Mouse (Mus musculus) urinary bladder, adult 18-20 months (tissue): ENCODE data around the gene Dagla.

Experiments used
- DNase-seq, 2 experiments: peaks; one replicate each; pipeline ENCODE4 v3.0.0; 2022; ENCODE audit warnings: low spot score in 2 of 2, mixed read lengths in 2 of 2

Dagla gene

DNA sequence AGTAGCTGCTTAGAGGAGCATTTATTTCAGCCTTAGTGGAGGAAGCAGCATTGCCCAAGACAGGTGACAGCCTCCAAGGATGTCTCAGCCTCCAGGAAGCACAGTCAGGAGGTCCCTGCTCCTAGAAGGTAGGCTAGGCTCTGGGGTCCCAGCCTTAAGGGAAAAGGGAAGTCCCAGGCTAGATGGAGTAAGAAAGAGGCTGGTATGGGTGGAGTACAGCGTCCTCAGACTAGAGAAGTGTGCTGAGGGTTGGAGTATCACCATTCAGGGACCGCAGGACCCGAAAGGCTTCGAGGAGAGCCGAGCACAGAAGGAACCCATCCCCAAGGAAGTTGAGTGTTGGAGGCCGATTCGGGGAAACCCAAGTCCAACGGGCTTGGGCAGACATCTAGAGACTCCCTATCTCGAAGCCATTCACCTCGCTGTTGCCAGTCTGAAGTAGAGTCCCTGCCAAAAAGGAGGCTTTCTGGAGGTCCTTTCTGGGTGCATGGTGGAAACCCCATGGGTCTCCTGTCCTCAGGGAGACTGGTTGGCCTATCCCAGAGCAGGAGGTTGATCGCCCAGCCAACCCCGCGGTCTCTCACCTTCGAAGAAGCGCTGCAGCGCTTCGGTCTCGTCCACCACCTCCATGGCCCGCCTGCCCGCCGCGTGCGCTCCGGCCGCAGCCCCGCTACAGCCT, 64.6 kb downstream of the Dagla start:
- DNase-seq, result no peak

DNA sequence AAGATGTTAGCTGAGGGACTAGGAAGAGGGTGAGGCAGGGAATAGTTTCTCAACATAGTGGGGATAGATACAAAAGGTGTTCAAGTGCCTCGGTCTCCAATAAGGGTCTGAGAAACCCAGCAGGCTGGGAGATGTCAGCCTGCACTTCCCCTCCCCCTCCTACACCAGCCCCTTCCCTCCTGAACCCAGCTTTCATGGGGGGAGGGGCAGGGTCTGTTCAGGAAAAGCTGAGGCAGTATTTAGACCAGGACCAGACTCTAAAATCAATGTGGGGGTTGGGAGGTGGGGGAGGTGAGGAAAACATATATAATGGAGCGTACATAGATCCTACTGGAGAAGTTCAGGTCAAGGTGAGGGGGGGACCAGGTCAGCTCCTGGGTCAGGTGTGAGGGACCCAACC, 65.3 kb downstream of the Dagla start:
- DNase-seq, result no peak

DNA sequence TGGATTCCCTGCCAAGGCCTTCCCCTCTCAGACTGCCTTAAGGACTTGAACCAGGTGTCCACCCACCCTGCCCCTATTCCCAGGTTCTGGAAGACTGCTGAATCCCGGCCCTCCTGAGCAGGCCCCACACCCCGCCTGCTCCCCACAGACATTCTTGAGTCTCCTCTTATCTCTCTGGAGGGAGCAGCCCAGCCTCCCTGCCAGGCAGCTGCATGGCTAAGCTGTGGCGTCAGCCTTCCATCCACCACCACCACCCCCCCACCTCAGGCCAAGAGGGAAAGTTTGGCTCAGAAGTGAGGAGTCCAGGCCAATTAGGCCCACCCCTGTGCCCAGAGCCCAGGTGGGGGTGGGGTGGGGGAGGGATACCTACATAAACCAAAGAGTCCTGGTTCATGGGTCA, 66.2 kb downstream of the Dagla start:
- DNase-seq, result peak in 1 of 2 experiments; percentile 32

DNA sequence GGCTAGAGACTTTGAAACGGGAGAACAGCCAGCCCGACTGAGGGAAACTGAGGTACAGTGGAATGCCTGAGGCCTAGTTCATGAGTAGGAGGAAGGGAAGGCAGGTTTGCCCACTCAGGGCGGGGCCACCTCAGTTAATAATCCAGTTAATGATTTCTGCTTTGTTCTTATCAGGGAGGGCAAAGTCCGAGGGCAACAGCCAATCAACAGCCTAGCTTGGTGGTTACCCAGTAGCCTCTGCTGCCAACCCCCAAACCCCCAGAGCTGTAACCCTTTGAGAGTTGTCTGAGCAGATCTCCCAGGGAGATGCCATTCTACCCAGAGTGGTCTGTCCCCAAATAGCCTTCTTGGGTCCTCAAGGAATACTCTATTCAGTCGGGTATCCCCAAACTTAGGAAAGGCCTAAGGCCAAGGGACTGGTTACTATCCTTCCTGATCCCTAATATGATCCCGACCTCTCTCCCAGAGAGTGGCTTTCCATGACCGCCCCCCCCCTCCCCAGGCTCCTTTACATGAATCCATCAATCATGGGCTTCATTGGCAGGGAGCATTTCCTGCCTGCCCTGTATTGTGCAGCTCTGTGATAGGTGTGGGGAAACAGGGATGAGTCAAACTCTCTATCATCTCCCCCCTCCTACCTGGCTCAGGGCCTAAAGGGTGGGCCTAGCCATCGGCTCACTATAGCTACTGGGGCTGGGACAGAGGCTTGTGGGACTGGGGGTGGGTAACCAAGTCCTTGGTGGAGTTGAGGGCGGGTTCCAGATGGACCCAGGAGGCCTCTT, 68.7 kb downstream of the Dagla start:
- DNase-seq, result no peak

DNA sequence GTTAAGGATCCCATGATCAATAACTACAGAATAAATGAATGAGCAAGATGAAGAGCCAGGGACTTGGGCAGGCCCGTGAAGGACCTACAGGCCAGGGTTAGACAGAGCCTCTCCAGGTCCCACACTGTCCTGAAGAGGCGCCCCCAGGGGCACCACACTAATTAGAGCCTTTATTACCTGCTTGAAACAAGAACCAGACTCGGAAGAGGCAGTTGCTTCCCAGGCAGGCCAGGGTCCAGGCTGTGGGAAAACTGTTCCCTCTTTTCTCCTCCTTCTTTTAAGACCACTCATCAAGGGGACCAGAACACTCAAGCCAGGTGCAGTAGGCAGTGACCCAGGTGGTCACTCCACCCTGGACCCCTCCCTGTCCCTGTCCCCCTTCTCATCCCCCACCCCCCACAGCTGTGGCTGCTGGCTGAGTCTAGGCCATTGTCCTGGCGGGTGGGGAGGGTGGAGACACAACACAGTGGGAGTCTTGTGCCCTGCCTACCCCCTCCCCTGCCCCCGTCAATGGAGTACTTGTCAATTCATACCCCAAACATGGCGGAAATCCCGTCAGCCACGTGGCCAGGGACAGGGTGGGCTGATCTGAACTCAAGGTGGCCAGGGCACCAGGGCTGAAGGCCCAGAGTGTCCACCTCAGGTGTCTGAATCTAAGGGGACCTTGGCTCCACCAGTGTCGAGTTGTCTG, 72.2 kb downstream of the Dagla start:
- no peak for DNase-seq

DNA sequence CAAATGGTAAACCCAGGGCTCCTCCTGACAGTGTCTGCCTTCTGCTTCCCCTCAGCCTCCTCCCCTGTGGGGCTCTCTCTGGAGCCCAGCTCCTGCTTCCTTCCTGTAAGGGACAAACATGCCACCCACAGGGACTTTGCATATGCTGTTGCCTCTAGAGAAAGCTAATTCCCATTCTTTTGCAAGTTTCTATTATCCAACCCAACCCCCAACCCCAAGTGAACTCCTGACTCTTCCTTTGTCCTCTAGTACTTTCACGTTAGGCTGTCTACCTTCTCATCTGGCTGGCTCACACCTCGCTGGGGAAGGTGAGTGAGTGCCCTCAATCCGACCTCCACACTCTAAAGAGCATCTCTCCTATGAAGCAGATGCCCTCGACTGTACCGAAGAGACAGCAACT, 72.8 kb downstream of the Dagla start:
- DNase-seq, result no peak

DNA sequence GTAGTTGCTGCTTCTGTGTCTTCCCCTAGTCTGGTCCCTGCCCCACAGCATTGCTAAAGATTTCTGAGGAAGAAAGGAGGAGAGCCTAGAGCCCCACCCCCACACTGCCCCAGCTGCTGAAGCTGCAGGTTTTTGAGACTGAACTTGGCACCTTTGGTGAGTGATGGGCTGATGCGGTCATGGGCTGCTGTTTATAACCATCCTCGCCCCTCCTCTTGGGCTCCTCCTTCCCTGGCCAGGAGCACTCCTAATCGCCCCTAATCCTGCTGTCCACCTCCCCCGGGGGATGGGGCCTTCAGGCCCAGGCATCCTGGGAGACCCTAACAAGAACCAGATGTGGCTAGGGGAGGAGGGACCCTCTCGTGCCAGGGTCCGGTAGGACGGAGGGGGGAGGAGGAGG, 73.7 kb downstream of the Dagla start:
- DNase-seq, result no peak

DNA sequence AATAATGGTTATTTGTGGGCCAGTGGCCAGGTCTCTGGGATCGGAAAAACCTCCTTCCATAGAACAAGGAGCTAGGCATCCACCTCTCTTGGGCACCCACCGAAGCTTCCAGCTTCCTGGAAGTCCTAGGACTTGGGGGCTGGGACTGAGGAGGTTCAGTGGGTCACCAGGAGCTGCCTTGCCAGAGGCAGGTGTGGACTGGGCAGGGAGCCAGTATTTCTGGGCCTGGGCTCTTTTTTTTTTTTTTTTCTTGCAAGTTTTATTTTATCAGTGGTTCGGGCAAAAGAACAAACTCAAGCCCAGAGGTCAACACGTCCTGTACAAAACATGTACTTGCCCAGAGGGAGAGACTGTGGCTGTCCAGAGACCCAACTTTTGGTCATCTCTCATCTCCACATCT, 78.9 kb downstream of the Dagla start:
- DNase-seq, result no peak

DNA sequence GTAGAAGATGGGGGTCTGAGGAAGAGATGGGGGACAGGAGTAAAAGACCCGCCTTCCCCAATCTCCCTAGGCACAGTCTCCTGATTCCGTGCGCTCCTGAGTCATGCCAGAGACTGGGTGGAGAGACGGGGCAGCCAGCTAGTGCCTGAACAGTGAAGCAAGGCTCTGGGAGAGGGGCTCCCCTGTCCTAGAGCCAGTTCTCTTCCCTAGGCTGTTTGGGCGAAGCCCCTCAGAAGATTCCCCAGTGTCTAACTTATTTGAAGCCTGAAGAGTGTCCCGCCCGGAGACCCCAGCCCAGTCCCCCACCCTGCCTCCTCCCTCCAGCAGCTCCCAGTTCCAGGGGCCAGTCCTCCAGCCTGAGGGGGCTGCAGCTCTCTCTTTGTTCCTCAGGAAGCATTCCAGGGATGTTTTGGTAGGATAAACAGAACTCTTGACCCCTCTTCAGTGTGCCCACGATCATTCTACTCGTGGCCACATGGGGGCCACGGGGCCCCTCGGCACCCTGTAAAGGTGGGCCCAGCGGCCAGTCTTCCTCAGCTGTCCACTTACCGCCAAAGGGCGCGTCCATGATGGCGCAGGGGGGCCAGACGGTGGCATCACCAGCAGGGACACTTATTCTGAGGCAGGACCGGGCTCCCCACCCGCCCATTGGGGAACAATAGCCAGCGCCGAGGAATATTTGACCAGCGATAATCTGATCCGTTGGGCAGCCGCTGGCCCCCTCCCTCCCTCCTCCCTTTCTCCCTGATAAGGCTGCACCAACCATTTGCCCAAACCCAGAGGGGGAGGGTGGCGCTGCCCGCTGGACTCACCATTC, 79.8 kb downstream of the Dagla start:
- DNase-seq, result no peak

DNA sequence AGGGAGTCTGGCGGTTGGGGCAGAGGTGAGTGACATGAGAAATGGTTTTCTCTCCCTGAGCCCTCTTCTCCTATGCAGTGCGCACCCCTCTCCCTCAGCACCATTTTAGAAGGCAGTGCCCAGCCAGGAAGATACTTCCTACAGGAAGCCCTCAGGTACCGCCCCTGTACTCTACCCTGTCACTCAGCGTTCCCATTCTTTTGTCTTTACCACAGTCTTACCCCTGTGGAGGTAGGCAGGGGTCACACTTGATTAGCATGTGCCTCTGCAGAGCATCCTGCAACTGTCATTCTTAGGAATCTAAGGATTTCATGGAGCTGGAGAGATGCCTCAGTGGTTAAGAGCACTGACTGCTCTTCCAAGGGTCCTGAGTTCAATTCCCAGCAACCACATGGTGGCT, 81.1 kb downstream of the Dagla start:
- no peak for DNase-seq

DNA sequence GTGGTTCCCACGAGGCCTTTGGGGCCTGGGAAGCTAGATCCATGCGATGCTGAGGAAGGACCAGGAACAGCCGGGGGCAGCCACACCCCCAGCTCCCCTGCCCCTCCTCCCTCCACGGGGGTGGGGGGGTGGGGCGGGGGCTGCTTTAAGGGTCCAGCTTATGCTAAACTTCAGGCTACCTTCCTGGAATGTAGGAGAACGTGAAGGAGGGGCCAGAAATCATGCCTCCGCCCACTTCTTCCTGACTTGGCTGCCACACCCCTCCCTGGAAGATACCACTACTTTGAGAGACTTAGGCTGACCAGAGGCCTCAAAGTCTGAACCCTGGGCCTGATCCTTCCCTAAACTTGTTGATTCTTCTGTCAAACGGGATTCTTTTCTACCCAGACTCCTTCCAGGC, 82.0 kb downstream of the Dagla start:
- no peak for DNase-seq

DNA sequence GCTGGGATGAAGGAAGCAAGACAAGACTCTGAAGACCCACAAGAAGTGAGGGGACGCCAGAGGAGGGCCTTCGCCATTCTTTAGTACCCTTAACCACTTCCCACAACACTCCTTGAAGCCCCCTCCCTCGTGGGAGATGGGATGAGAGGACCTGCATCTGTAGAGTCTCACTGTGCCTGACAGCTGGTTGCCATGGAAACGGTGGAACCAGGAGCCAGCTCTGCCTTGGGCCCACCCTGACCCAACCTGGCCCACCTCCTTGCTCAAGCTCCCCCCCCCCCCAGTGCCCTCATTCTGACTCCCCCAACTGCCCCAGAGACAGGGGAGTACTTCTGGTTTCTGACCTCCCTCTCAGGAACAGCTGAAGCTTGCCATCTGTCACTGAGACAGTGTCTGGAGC, 83.1 kb downstream of the Dagla start:
- DNase-seq, result no peak

DNA sequence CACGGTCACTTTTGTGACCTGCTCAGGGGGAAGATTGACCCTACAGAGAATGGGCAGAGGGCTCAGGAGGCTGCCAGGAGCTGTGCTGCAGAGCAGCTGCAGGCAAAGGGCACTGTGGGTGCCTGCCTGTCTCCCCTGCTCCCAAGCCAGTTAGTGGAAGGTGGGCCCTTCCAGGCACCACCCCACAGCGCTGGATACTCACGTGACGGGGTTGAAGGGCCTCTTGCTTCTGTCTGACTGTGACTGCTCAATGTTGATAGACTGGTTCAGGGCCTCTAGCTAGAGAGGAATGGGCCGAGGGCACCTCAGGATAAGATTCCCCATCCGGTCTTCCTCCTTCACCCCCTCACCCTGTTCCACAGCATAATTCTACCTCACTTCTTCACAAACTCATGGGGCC, 85.1 kb downstream of the Dagla start:
- no peak for DNase-seq

DNA sequence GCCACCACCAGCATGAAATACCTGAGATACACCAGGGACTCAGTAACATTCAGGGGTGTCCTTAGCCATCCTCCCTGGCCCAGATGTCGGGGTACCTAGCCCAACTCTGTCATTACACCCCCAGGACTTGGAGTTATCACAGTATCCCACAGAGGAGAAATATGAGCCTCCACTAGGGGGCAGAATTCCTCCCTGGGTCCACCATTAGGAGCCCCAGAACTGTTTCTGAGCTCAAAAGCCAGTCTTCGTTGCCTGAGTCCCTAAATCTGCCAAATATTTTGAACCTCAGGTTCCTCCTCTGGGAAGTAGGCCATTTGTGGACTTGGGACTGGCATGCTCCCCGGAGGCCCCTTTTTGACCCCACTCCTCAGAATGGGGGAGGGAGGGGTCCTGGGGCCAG, 85.6 kb downstream of the Dagla start:
- no peak for DNase-seq

DNA sequence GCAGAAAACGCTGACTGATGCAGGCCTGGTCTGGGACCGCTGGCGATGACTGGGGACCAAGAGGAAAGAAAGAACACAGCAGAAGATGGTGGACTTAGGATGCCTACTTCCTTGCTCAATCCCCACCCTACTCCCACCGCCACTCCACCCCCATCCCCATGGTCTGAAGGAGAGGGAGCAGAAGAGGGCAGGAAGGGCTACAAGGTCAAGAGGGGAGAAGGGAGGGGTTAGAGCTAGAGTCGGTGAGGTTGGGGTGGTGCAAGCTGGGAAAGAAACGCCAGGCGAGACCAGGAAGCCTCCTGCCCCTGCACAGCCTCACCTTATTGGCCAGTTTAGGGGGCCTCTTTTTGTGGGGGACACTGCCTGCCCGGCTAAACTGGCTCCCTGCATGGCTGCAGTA, 88.6 kb downstream of the Dagla start:
- no peak for DNase-seq

DNA sequence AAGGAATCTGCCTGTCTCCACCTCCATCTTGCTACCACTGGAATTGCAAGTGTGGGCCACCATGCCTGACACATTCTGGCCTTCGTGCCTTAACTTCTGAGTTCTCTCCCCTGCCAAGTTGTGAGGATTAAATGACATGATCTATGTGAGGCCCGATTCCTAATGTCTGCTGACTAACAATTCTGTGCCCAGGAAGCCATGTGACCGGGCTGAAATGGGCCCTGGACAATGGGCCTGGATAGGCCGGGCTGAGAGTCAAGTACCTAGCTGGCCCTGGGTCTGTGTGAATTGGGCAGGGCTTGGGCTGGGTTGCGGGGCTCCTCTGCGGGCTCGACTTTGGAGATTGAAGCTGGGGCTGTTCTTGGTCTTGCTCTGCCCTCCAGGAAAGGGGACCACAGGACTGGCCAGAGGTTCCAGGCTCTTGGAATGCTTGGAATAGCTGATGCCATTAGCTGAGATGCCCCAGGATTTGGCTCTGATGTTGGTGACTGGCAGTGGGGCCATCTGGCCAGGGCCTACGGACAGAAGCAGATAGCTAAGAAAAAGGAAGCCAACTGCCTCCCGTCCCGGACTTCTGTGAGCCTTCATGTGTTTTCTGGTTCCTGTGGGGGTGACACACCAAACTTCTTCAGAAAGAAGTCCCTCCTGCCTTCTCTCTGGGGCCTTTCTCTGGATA, 90.7 kb downstream of the Dagla start:
- DNase-seq, result no peak

DNA sequence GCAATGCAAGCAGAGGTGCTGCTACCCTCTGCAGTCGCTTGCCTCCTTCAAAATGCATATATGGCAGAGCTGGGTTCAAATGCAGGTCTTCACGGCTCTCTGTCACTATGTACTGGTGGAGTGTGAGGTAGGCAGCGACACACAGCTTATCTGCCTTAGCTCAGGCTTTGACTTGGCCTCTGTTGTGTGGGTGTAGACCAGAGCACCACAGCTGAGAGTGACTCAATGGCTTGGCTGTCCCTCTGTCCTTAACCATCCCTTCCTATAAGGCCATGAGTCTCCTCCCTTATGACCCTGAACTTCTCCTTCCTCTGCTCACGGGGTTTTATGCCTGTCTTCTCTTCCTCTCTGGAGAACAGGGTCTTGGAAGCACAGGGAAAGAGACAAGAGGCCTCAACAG, 93.8 kb downstream of the Dagla start:
- no peak for DNase-seq

DNA sequence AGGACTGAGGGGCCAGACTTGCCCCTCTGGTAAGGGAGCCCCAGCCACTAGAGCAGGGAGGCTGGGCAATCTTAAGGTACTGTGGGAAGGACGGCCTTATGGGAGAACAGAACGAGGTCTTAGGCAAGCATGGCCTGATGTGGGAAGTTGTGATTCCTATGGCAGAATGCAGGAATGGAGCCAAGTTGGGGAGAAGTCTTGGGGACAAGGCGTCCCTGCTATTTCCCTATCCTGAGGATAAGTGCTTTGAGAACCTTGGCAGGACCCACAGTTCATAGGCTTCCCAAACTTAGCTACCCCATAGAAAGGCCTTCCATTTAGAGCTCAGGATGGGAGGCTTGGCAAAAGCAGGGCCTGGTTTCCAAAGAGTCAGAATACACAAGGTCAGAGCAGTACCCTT, 95.8 kb downstream of the Dagla start:
- no peak for DNase-seq

DNA sequence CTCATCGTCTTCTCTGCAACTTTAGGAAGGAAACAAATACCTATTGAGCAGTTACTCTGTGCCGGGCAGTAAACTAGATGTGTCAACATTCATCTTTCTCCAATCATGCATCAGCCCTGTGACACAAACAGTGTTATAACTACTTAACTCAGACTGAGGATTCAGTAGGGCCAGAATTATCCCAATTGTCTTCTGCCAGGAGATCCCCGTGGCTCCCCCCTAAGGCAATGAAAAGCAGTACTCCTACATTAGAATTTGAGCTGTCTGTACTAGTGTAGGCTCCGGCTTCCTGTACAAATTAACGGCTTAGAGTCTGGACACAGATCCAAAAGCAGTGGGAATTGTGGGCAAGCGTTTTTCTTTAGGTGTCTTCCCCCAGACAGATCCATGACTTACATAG, 99.6 kb downstream of the Dagla start:
- DNase-seq, result no peak

DNA sequence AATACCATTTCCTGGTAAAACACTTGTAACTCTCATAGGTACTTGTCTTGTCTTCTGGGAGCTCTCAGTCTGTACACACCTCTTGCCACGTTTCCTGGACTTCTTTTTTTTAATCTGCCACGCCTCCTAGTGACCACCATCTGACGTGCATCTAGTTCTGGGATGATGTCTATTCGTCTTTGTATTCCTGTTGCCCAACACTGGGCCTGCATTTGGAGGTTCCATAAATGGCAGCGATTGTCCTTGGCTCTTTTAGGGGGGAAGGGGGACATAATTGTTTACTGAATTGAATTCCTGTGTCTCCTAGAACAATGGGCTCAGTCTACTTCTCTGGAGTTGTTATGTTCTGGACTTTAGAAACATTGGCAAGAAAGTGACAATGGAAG, 100.1 kb downstream of the Dagla start:
- DNase-seq, result no peak

DNA sequence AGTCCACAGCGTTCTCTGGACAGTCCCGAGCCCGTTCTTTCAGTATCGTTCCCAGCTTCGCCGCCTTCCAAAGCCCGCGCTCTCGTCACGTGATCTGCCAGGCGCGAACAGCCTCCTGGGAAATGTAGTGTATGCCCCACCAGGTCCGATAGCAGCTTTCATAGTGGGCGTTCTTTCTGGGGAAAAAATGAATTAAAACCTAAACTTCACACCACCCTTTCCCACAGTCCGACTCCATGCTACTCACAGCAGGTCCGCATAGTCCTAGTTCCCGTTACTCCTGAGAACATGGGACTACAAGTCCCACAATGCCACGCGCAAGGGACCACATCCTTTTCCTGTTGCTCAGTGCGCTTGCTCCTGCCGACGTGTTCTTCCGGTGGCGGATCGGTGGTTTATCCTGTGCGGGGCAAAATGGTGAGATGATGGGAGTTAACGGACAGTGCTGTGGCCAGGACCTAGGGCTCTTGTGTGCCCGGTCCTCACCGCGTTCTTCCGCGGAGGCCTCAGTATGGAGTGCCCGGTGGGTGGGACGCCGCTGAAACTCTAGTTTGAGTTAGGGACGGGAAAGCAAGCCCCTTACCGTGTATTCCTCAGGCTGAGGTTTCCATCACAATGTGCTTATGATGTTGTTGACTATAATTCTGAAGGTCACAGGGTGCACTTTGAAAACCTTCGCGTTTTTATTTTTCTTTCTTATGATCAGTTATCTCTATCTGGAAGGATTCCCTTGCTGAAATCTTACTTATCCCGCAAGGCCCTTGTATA, 100.6 kb downstream of the Dagla start, which contains the start of the genes Tmem258 and Fen1:
Gene Tmem258 (plus strand): TSS at position 167 of the 768 bp plus-strand sequence.
Gene Fen1 (minus strand): TSS at position 322 of the 768 bp plus-strand sequence.
- peak; percentile 85 to 94 for DNase-seq
